Mouse (Mus musculus): ENCODE data around the gene Tm7sf2. TPM values are rescaled to one million over a fixed set of nuclear protein-coding genes. Genes with fewer than 3 reads are reported as not detected.

Tm7sf2 gene
- polyA plus RNA-seq, 1 experiment from 2014 or later, result 24.6 TPM

- Histone ChIP-seq H3K36me3 (no peaks in the 10 kb centered on the region), H3K27ac (replicated peaks) (no peak overlapping the region), H3K4me2 (replicated peaks) (no peak overlapping the region), H3K4me1 (no peaks in the 10 kb centered on the region), H3K27me3 (no peaks in the 10 kb centered on the region), H3K9ac (no peak overlapping the region), H3K9me3 (replicated peaks) (no peaks in the 10 kb centered on the region), H3K4me3 (replicated peaks) (no peak overlapping the region)
- no peak for ATAC-seq (ENCODE audit: insufficient number of reproducible peaks, low FRiP score, low TSS enrichment, low read depth)
- 77% methylated on average over 7 of the region's 7 CpGs for WGBS
Observed at GRCm38 (mm10) chr19:6038326-6038725, 29.8 kb downstream of the Tm7sf2 start.

DNA sequence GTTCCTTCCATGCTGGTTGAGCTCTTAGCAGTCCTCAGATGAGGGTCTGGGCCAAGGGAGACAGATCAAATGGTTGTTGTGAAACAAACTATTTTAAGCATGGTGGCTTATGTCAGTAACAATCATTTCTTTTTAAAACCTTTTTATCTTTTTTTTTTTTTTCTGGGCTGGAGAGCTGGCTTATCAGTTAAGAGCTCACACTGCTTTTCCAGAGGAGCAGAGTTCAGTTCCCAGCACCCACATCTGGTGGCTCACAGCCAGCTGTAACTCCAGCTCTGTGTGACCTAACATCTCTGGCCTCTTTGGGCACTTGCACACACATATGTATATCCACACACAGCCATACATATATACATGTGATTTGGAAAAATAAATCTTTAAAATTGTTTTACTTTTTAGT, 30.5 kb downstream of the Tm7sf2 start:
- Histone ChIP-seq H3K36me3 (no peaks in the 10 kb centered on the region), H3K9me3 (replicated peaks) (no peaks in the 10 kb centered on the region), H3K27me3 (no peaks in the 10 kb centered on the region), H3K27ac (replicated peaks) (no peak overlapping the region), H3K4me2 (replicated peaks) (no peak overlapping the region), H3K4me1 (no peaks in the 10 kb centered on the region), H3K9ac (no peak overlapping the region), H3K4me3 (replicated peaks) (no peak overlapping the region)
- no peak for ATAC-seq (ENCODE audit: insufficient number of reproducible peaks, low FRiP score, low TSS enrichment, low read depth)

GRCm38 (mm10) chr19:6035966-6036585, 32.1 kb downstream of the Tm7sf2 start:
- ATAC-seq (ENCODE audit: insufficient number of reproducible peaks, low FRiP score, low TSS enrichment, low read depth), result no peak
- no peak overlapping the region for H3K4me3 ChIP-seq (replicated peaks)
- no peaks in the 10 kb centered on the region for H3K4me1 ChIP-seq
- no peaks in the 10 kb centered on the region for H3K9me3 ChIP-seq (replicated peaks)
- H3K27me3 ChIP-seq, result no peaks in the 10 kb centered on the region
- no peak overlapping the region for H3K27ac ChIP-seq (replicated peaks)
- no peaks in the 10 kb centered on the region for H3K36me3 ChIP-seq
- no peak overlapping the region for H3K4me2 ChIP-seq (replicated peaks)
- H3K9ac ChIP-seq, result no peak overlapping the region
- 55% methylated on average over 9 of the region's 9 CpGs for WGBS

DNA sequence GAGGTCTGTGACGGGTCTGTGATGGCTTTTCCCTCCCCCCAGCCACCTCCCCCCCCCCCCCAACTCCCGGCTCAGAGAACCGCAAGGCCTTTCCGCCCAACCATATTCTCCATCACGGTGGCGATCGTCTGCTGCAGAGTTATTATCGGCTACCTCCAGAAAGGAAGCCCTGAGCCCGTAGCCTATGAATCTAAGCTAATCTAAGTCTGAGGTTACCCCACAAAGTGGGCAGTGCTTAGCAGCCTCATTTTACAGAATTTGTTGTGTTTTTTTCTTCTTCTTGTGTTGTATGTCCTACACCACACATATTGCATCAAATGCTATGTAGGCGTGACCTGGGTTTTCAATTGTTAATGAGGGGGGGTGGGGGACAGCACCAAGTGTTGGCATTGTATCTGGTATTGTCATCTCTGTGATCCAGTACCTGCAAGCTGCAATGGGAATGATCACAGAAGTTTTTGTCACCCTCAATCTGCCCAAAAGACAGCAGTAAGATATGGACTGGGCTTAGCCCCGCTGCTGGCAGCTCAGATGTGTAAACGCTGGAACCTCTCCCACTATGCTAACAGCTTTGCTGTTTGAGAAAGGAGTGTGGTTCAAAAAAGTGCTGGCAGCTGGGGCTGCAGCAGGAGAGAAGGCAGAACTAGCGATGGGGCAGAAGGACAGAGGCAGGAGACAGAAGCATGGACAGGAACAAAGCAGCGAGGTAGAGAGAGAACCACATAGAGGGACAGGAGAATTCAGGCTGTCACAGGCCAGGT, 37.5 kb downstream of the Tm7sf2 start:
- no peak for ATAC-seq (ENCODE audit: insufficient number of reproducible peaks, low FRiP score, low TSS enrichment, low read depth)
- no peak overlapping the region for H3K4me2 ChIP-seq (replicated peaks)
- no peaks in the 10 kb centered on the region for H3K4me1 ChIP-seq
- H3K36me3 ChIP-seq, result no peaks in the 10 kb centered on the region
- no peak overlapping the region for H3K9ac ChIP-seq
- H3K9me3 ChIP-seq (replicated peaks), result no peaks in the 10 kb centered on the region
- no peaks in the 10 kb centered on the region for H3K27me3 ChIP-seq
- H3K4me3 ChIP-seq (replicated peaks), result no peak overlapping the region
- WGBS, result 76% methylated on average over 14 of the region's 14 CpGs
- H3K27ac ChIP-seq (replicated peaks), result no peak overlapping the region

GRCm38 (mm10) chr19:6029426-6029825, 38.7 kb downstream of the Tm7sf2 start:
- Histone ChIP-seq H3K4me3 (replicated peaks) (no peak overlapping the region), H3K4me2 (replicated peaks) (no peak overlapping the region), H3K27ac (replicated peaks) (no peak overlapping the region), H3K9ac (no peak overlapping the region), H3K27me3 (no peaks in the 10 kb centered on the region), H3K9me3 (replicated peaks) (no peaks in the 10 kb centered on the region), H3K4me1 (no peaks in the 10 kb centered on the region), H3K36me3 (no peaks in the 10 kb centered on the region)
- no peak for ATAC-seq (ENCODE audit: insufficient number of reproducible peaks, low FRiP score, low TSS enrichment, low read depth)
- WGBS, result 77% methylated on average over 9 of the region's 9 CpGs

DNA sequence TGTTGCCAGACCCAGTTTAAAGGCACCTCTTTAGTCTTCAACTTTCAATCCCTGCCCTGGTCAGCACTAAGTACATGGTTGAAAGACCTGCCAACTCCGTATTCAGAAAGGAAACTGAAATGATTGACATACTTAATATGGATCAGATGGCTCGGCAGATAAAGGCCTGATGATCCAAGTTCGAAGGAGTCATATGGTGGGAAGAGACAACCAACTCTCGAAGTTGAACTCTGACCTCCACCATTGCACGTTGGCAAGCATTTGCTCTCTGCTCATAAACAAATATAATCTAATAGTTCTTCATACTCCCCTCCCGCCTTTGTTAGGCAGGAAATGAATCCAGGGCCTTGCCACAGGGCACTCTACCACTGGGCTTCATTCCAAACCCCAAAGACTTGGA, 39.2 kb downstream of the Tm7sf2 start:
- H3K4me2 ChIP-seq (replicated peaks), result no peak overlapping the region

DNA sequence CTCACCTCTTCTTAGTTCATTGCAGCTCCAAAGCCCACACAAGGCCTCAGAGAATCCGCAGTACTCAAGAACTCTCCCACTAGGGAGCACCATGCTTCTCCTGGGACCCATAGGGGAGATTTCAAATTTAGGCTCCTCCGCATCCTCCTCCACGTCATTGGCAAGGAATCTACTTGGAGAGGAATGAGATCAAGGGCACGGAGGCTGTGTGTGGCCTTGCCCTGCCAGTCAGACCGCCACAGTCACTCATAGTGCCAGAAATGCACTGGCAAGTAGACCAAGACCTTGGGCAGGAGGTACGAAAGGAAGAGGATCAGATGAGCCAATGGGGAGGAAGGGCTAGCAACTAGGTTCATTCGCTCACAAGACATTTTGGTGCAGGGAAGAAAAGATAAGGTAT, 44.2 kb downstream of the Tm7sf2 start:
- 82% methylated on average over 7 of the region's 7 CpGs for WGBS
- Histone ChIP-seq H3K4me3 (replicated peaks) (no peak overlapping the region), H3K27ac (replicated peaks) (no peak overlapping the region)

More for the DNA sequence above, 39.2 kb downstream of the Tm7sf2 start:
- no peaks in the 10 kb centered on the region for H3K36me3 ChIP-seq
- H3K27ac ChIP-seq (replicated peaks), result no peak overlapping the region
- no peak for ATAC-seq (ENCODE audit: insufficient number of reproducible peaks, low FRiP score, low TSS enrichment, low read depth)
- 56% methylated on average over 6 of the region's 6 CpGs for WGBS
- H3K4me3 ChIP-seq (replicated peaks), result no peak overlapping the region
- H3K9ac ChIP-seq, result no peak overlapping the region
- no peaks in the 10 kb centered on the region for H3K27me3 ChIP-seq
- no peaks in the 10 kb centered on the region for H3K9me3 ChIP-seq (replicated peaks)
- H3K4me1 ChIP-seq, result no peaks in the 10 kb centered on the region

DNA sequence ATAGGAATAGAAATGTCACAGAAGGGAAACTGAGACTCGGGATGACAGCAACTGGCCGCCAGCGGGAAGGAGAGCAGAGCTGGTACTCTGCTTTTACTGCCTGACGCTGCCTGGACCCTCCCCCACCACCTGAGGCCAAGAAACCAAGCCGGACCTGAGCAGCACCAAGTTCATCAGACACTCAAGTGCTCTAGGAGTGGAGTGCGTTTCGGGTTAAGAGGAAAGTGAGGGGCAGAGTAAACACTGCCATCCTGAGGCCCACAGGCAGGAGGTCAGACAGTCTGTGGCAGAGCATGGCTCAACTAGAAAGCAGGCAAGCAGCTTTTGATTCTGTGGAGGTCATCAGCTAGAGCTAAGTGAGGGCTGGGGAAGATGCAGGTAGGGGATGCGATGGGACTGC, 45.1 kb downstream of the Tm7sf2 start:
- H3K4me3 ChIP-seq (replicated peaks), result no peak overlapping the region
- WGBS, result 59% methylated on average over 8 of the region's 8 CpGs

More for the DNA sequence above, 44.2 kb downstream of the Tm7sf2 start:
- H3K36me3 ChIP-seq, result no peaks in the 10 kb centered on the region
- ATAC-seq (ENCODE audit: insufficient number of reproducible peaks, low FRiP score, low TSS enrichment, low read depth), result no peak
- H3K4me1 ChIP-seq, result no peaks in the 10 kb centered on the region
- H3K9me3 ChIP-seq (replicated peaks), result no peaks in the 10 kb centered on the region
- H3K9ac ChIP-seq, result no peak overlapping the region
- H3K27me3 ChIP-seq, result no peaks in the 10 kb centered on the region
- no peak overlapping the region for H3K4me2 ChIP-seq (replicated peaks)

GRCm38 (mm10) chr19:6020276-6020675, 47.9 kb downstream of the Tm7sf2 start:
- no peak for ATAC-seq (ENCODE audit: insufficient number of reproducible peaks, low FRiP score, low TSS enrichment, low read depth)
- H3K4me2 ChIP-seq (replicated peaks), result no peak overlapping the region
- H3K27ac ChIP-seq (replicated peaks), result no peak overlapping the region
- H3K36me3 ChIP-seq, result no peaks in the 10 kb centered on the region
- H3K9me3 ChIP-seq (replicated peaks), result no peaks in the 10 kb centered on the region
- no peak overlapping the region for H3K4me3 ChIP-seq (replicated peaks)
- no peak overlapping the region for H3K9ac ChIP-seq
- H3K27me3 ChIP-seq, result no peaks in the 10 kb centered on the region
- WGBS, result 60% methylated on average over 3 of the region's 3 CpGs
- H3K4me1 ChIP-seq, result peaks cover 17% of the 10 kb centered on the region

More for the DNA sequence above, 45.1 kb downstream of the Tm7sf2 start:
- Histone ChIP-seq H3K9me3 (replicated peaks) (no peaks in the 10 kb centered on the region), H3K27ac (replicated peaks) (no peak overlapping the region), H3K27me3 (no peaks in the 10 kb centered on the region), H3K4me2 (replicated peaks) (no peak overlapping the region), H3K4me1 (no peaks in the 10 kb centered on the region), H3K36me3 (no peaks in the 10 kb centered on the region), H3K9ac (no peak overlapping the region)
- no peak for ATAC-seq (ENCODE audit: insufficient number of reproducible peaks, low FRiP score, low TSS enrichment, low read depth)

DNA sequence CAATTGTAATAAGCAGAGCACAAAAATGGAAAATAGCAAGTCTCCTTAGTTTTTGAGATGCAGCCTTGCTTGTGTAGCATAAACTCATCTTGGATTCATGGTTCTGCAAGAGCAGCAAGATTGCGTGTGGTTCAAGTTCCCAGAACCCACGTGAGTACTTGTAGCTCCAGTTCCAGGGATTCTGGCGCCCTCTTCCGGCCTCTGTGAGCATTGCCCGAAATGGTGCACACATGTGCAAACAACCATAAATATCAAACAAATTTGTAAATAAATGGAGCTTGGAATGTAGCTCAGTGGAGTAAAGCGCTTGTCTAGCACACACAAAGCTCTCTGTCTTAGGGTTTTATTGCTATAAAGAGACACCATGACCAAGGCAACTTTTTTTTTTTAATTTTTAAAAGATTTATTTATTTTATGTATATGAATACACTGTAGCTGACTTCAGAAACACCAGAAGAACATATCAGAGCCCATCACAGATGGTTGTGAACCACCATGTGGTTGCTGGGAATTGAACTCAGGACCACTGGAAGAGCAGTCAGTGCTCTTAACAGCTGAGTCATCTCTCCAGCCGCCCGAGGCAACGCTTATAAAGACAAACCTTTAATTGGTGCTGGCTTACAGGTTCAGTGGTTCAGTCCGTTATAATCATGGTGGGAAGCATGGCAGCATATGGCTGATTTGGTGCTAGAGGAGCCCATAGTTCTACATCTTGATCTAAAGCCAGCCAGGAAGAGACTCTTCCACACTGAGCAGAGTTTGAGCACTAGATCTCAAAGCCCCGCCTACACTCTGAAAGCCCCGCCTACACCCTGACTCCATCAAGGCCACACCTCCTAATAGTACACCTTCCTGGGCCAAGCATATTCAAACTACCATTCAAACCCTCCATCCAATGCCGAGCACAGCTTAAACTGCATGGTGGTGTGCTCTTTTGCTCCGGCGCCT, 49.8 kb downstream of the Tm7sf2 start:
- Histone ChIP-seq H3K9ac (no peak overlapping the region), H3K4me1 (peaks cover 31% of the 10 kb centered on the region), H3K4me3 (replicated peaks) (no peak overlapping the region), H3K4me2 (replicated peaks) (no peak overlapping the region), H3K27ac (replicated peaks) (no peak overlapping the region), H3K9me3 (replicated peaks) (no peaks in the 10 kb centered on the region), H3K36me3 (no peaks in the 10 kb centered on the region), H3K27me3 (no peaks in the 10 kb centered on the region)
- no peak for ATAC-seq (ENCODE audit: insufficient number of reproducible peaks, low FRiP score, low TSS enrichment, low read depth)
- 28% methylated on average over 15 of the region's 15 CpGs for WGBS

DNA sequence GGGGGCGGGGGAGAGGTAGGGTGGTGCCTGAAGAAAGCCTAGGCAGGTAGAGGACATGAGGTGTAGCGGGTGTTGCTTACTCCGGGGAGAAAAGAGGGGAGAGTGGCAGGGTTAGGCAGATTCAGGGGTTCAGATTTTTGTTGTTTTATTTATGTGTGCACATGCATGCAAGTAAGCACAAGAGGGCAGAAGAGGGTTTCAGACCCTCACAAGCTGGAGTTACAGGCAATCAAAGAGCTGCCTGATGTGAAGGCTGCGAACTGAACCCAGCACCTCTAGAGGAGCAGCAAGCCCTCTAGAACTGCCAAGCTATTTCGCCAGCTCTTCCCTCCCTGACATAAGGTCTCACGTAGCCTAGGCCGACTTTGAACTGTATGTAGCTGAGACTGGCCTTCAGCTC, 51.6 kb downstream of the Tm7sf2 start:
- H3K36me3 ChIP-seq, result no peaks in the 10 kb centered on the region
- peak overlapping the region; percentile 59 for H3K4me3 ChIP-seq (replicated peaks)
- WGBS, result 37% methylated on average over 7 of the region's 7 CpGs

More for the DNA sequence above, 51.6 kb downstream of the Tm7sf2 start:
- H3K9ac ChIP-seq, result no peak overlapping the region
- peak overlapping the region; percentile 90 for H3K4me2 ChIP-seq (replicated peaks)
- H3K4me1 ChIP-seq, result peaks cover 31% of the 10 kb centered on the region
- H3K27me3 ChIP-seq, result no peaks in the 10 kb centered on the region
- no peak for ATAC-seq (ENCODE audit: insufficient number of reproducible peaks, low FRiP score, low TSS enrichment, low read depth)
- no peaks in the 10 kb centered on the region for H3K9me3 ChIP-seq (replicated peaks)
- H3K27ac ChIP-seq (replicated peaks), result no peak overlapping the region
